Mouse (Mus musculus) hindbrain, embryonic 11.5 days (tissue): Measurements from ENCODE around the gene Il3. TPM values are rescaled to one million over a fixed set of nuclear protein-coding genes. Genes with fewer than 3 reads are reported as not detected.

ENCODE experiments used
- ATAC-seq: fragments of 200-750 bp; cut with Nextera tagmentation; 2 replicates; pipeline ENCODE4 v1.8.0; 2017; ENCODE audit warnings: mild to moderate bottlenecking, moderate TSS enrichment, moderate library complexity; ENCODE audit not compliant: low FRiP score
- DNase-seq: peaks from one replicate; pipeline ENCODE4 v3.0.0-alpha.2; 2015; ENCODE audit warnings: low spot score
- H3K27ac ChIP-seq: fragments of 300-500 bp; sonication (generic); 2 replicates; pipeline ENCODE4 v1.5.1; 2014; ENCODE audit warnings: mild to moderate bottlenecking, low read depth, low read length
- H3K27me3 ChIP-seq: fragments of 300-500 bp; sonication (generic); 2 replicates; pipeline ENCODE4 v1.6.1; 2014; ENCODE audit warnings: mild to moderate bottlenecking, low read length, moderate library complexity, mixed read lengths; ENCODE audit not compliant: control insufficient read depth, insufficient read depth
- H3K36me3 ChIP-seq: fragments of 300-500 bp; sonication (generic); 2 replicates; pipeline ENCODE4 v1.6.1; 2014; ENCODE audit warnings: mild to moderate bottlenecking, low read length, moderate library complexity, mixed read lengths; ENCODE audit not compliant: control insufficient read depth, insufficient read depth
- H3K4me1 ChIP-seq: fragments of 300-500 bp; sonication (generic); replicated peaks from 2 replicates; pipeline ENCODE4 v1.6.1; 2014; ENCODE audit warnings: low read length, mixed read lengths; ENCODE audit not compliant: control insufficient read depth, insufficient read depth
- H3K4me2 ChIP-seq: fragments of 300-500 bp; sonication (generic); replicated peaks from 2 replicates; pipeline ENCODE4 v1.6.1; 2014; ENCODE audit warnings: mild to moderate bottlenecking, low read depth, low read length
- H3K4me3 ChIP-seq: fragments of 300-500 bp; sonication (generic); 2 replicates; pipeline ENCODE4 v1.5.1; 2014; ENCODE audit warnings: low read depth, low read length
- H3K9ac ChIP-seq: fragments of 300-500 bp; sonication (generic); 2 replicates; pipeline ENCODE4 v1.6.1; 2014; ENCODE audit warnings: low read depth, low read length
- H3K9me3 ChIP-seq: fragments of 300-500 bp; sonication (generic); 2 replicates; pipeline ENCODE4 v1.6.1; 2016; ENCODE audit warnings: low read length; ENCODE audit not compliant: control insufficient read depth
- WGBS: fragments of 180-500 bp; shearing (Covaris S2); extraction: QIAGEN DNeasy Blood & Tissue Kit; methylation state at CpG from one replicate; pipeline ENCODE4 v1.1.7; 2014; 5-methylcytosine and 5-hydroxymethylcytosine counted together
- polyA plus RNA-seq: library from polyadenylated mRNA; unstranded; fragments of >200 nt; fragmentation: Nextera tagmentation; extraction: Ambion mirVana; gene quantifications from 2 replicates; pipeline ENCODE4 v1.2.1, GENCODE M21; 2014

The Il3 gene
- not detected in 2 replicates for polyA plus RNA-seq

- Histone ChIP-seq H3K36me3 (no peaks in the 10 kb centered on the region), H3K27me3 (no peaks in the 10 kb centered on the region), H3K4me3 (no peak within 1 kb of the TSS), H3K4me1 (no peaks in the 10 kb centered on the region), H3K9ac (no peak within 1 kb of the TSS), H3K9me3 (no peaks in the 10 kb centered on the region), H3K4me2 (no peak within 1 kb of the TSS), H3K27ac (no peak within 1 kb of the TSS)
- 80% methylated on average over 6 of the region's 6 CpGs for WGBS
- DNase-seq (no peak), ATAC-seq (no peak)
These were observed at the start of gene Il3 for GRCm38 (mm10) chr11:54267177-54267576. Il3 (minus strand) TSS chr11:54267277.

- Histone ChIP-seq H3K36me3 (no peaks in the 10 kb centered on the region), H3K4me3 (no peak overlapping the region), H3K4me1 (peaks cover 19% of the 10 kb centered on the region), H3K27me3 (no peaks in the 10 kb centered on the region), H3K9ac (no peak overlapping the region), H3K27ac (no peak overlapping the region), H3K4me2 (no peak overlapping the region), H3K9me3 (no peaks in the 10 kb centered on the region)
- no peak for DNase-seq
- 89% methylated on average over 5 of the region's 5 CpGs for WGBS
- no peak for ATAC-seq
These were observed 48.3 kb upstream of the Il3 start for GRCm38 (mm10) chr11:54315336-54315735.

GRCm38 (mm10) chr11:54314740-54315139 is 47.7 kb upstream of the Il3 start:
- peaks cover 19% of the 10 kb centered on the region for H3K4me1 ChIP-seq

GRCm38 (mm10) chr11:54313391-54314360 is 46.6 kb upstream of the Il3 start:
- H3K27ac ChIP-seq, result no peak overlapping the region
- no peak for DNase-seq
- no peak overlapping the region for H3K4me2 ChIP-seq
- H3K27me3 ChIP-seq, result no peaks in the 10 kb centered on the region
- H3K36me3 ChIP-seq, result no peaks in the 10 kb centered on the region
- 71% methylated on average over 7 of the region's 7 CpGs for WGBS
- no peak overlapping the region for H3K9ac ChIP-seq
- H3K4me3 ChIP-seq, result no peak overlapping the region
- H3K9me3 ChIP-seq, result no peaks in the 10 kb centered on the region
- ATAC-seq, result no peak
- peaks cover 19% of the 10 kb centered on the region for H3K4me1 ChIP-seq

More at GRCm38 (mm10) chr11:54314740-54315139, 47.7 kb upstream of the Il3 start:
- Histone ChIP-seq H3K4me2 (no peak overlapping the region), H3K27me3 (no peaks in the 10 kb centered on the region), H3K36me3 (no peaks in the 10 kb centered on the region), H3K4me3 (no peak overlapping the region), H3K9ac (no peak overlapping the region), H3K27ac (0 out of 2 replicates have a peak overlapping the region, but pooled peaks have one; percentile 27), H3K9me3 (no peaks in the 10 kb centered on the region)
- peak; percentile 40 for ATAC-seq
- 10% methylated on average over 3 of the region's 3 CpGs for WGBS
- DNase-seq, result no peak

- Histone ChIP-seq H3K4me3 (no peak overlapping the region), H3K9me3 (no peaks in the 10 kb centered on the region), H3K9ac (0 out of 2 replicates have a peak overlapping the region, but pooled peaks have one; percentile 15), H3K36me3 (no peaks in the 10 kb centered on the region), H3K27me3 (no peaks in the 10 kb centered on the region), H3K4me1 (peaks cover 19% of the 10 kb centered on the region), H3K4me2 (no peak overlapping the region), H3K27ac (peak overlapping the region; percentile 30; the same call in 1 of the 2 replicates)
- 37% methylated on average over 1 of the region's 1 CpGs for WGBS
- ATAC-seq (no peak), DNase-seq (peak; percentile 11)
These were observed 45.5 kb upstream of the Il3 start for GRCm38 (mm10) chr11:54312603-54313002.

GRCm38 (mm10) chr11:54312021-54312420 is 44.9 kb upstream of the Il3 start:
- peak; percentile 73 for ATAC-seq
- Histone ChIP-seq H3K4me3 (no peak overlapping the region), H3K27ac (peak overlapping the region; percentile 77), H3K4me1 (peaks cover 19% of the 10 kb centered on the region), H3K27me3 (no peaks in the 10 kb centered on the region), H3K4me2 (no peak overlapping the region), H3K9me3 (no peaks in the 10 kb centered on the region), H3K36me3 (no peaks in the 10 kb centered on the region), H3K9ac (no peak overlapping the region; the same call in 1 of the 2 replicates)
- 1% methylated on average over 5 of the region's 5 CpGs for WGBS
- peak; percentile 43 for DNase-seq

- WGBS, result 83% methylated on average over 2 of the region's 2 CpGs
- H3K9ac ChIP-seq, result no peak overlapping the region
- no peak for DNase-seq
- H3K4me1 ChIP-seq, result peaks cover 19% of the 10 kb centered on the region
- H3K9me3 ChIP-seq, result no peaks in the 10 kb centered on the region
- no peak for ATAC-seq
- no peak overlapping the region for H3K4me2 ChIP-seq
- no peaks in the 10 kb centered on the region for H3K27me3 ChIP-seq
- no peak overlapping the region for H3K4me3 ChIP-seq
- no peak overlapping the region for H3K27ac ChIP-seq
- no peaks in the 10 kb centered on the region for H3K36me3 ChIP-seq
These were observed 43.5 kb upstream of the Il3 start for GRCm38 (mm10) chr11:54310588-54310987.

- peak; percentile 51 for DNase-seq
- Histone ChIP-seq H3K4me3 (no peak overlapping the region), H3K36me3 (no peaks in the 10 kb centered on the region), H3K4me2 (no peak overlapping the region), H3K27ac (no peak overlapping the region), H3K9me3 (no peaks in the 10 kb centered on the region), H3K4me1 (peaks cover 13% of the 10 kb centered on the region), H3K27me3 (no peaks in the 10 kb centered on the region), H3K9ac (no peak overlapping the region)
- ATAC-seq, result no peak
- WGBS, result 82% methylated on average over 7 of the region's 7 CpGs
These were observed 40.2 kb upstream of the Il3 start for GRCm38 (mm10) chr11:54307139-54307816.
